Mouse (Mus musculus) spleen, embryonic (tissue): ENCODE results near the gene Prss32.

ENCODE experiments used
- CTCF ChIA-PET: fragments of 350-600 bp; sonication (Branson Sonifier 250); formaldehyde crosslinking; loops from one replicate; lab custom pipeline; 2022; lab: Charles Lee

Gene Prss32

GRCm38 (mm10) chr17:23843812-23844273 is at the start of gene Prss32, which contains the start of gene Prss41:
Gene Prss32 (plus strand): TSS chr17:23843855.
Gene Prss41 (minus strand): TSS chr17:23844172.
- CTCF ChIA-PET = interaction anchor here (0.5 to 1.1 kb wide), 4 partner anchors 14 to 85 kb away, joined by 3 to 5 read pairs (median 4); no protein-coding TSS in a partner anchor

GRCm38 (mm10) chr17:23795323-23795722 is 48.3 kb upstream of the Prss32 start:
- CTCF ChIA-PET = no interaction called here

GRCm38 (mm10) chr17:23797316-23797715 is 46.3 kb upstream of the Prss32 start:
- CTCF ChIA-PET = no interaction called here

- CTCF ChIA-PET = no interaction called here
Measured at GRCm38 (mm10) chr17:23801627-23802026, 42.0 kb upstream of the Prss32 start.

GRCm38 (mm10) chr17:23802746-23803365 is 40.8 kb upstream of the Prss32 start:
- CTCF ChIA-PET = interaction anchor here (0.7 kb wide), 1 partner anchor 10 kb away, joined by 6 read pairs; no protein-coding TSS in a partner anchor

GRCm38 (mm10) chr17:23803366-23804041 is 40.2 kb upstream of the Prss32 start:
- CTCF ChIA-PET = interaction anchor here (0.7 kb wide), 2 partner anchors 9 to 77 kb away, joined by 6 to 8 read pairs; no protein-coding TSS in a partner anchor

DNA sequence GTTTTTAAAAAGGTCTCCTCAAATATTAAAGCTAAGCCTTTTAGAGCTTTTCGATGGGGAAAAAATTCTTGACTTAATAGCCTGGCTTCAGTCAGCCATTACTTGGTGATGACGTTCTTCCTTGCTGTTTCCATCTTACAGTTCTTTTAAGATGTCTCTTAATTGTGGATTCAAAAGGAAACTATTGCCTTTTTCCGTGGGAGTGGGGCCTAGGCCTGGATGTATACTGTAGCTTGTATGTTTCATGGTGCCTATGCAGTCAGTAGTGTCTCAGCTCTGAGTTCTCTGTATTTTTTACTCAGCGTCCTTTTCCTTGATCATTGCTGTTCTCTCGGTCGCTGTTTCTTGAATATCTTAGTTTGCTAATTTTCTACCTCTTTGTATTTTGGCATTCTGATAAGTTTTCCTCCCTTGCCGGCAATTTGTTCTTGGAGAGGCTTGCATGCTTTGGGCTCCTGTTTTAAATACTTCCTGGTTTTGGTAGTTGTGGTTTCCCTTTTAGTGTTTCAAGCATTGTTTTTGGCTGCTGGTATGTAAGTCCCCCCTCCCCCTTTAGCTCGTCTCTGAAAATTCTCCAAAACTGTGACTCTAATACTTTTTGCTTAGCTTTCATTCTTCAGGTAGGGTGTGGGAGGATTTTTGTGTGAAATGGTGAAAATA is 39.1 kb upstream of the Prss32 start:
- CTCF ChIA-PET = interaction anchor here (0.6 to 0.8 kb wide), 3 partner anchors 9 to 57 kb away, joined by 3 to 7 read pairs (median 5); no protein-coding TSS in a partner anchor

- CTCF ChIA-PET = no interaction called here
Measured at GRCm38 (mm10) chr17:23806867-23807266, 36.8 kb upstream of the Prss32 start.

DNA sequence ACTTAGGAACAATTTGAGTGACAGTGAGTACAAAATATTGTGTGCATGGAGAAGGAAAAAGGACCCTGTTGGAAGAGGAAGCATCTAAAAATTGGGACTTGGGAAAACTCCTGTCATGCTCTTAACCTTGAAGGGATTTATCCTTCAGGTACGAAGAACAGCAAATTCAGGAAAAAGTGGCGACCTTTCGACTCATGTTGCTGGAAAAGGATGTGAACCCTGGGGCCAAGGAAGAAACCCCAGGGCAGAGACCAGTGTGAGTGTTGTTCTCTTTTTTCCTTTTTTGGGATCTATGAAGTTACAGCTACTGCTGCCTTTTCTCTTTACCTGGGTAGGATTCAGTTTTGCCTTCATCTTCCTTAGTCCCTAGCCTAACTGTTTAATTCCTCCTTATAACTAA is 35.7 kb upstream of the Prss32 start:
- CTCF ChIA-PET = no interaction called here

DNA sequence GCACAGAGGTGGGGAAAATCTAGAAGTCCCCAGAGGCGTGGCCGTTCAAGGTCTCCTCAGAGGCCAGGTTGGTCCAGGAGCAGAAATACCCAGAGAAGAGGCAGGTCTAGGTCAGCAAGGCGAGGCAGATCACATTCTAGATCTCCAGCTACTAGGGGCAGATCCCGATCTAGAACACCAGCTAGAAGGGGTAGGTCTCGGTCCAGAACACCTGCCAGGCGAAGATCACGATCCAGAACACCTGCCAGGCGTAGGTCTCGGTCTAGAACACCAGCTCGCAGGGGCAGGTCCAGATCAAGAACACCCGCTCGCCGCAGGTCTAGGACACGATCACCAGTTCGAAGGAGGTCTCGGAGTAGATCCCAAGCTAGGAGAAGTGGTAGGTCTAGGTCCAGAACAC is 28.0 kb upstream of the Prss32 start:
- CTCF ChIA-PET = no interaction called here

DNA sequence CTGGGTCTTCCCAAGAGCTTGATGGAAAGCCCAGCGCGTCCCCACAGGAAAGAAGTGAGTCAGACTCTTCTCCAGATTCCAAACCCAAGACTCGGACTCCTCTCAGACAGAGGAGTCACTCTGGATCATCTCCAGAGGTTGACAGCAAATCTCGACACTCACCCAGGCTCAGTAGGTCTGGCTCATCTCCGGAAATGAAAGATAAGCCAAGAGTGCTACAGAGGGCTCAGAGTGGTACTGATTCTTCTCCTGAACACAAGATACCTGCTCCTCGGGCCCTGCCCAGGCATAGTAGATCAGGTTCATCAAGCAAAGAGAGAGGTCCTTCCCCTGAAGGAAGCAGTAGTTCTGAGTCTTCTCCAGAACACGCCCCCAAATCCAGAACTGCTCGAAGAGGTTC is 25.1 kb upstream of the Prss32 start:
- CTCF ChIA-PET = no interaction called here

- CTCF ChIA-PET = no interaction called here
Measured at GRCm38 (mm10) chr17:23819235-23819634, 24.4 kb upstream of the Prss32 start.

DNA sequence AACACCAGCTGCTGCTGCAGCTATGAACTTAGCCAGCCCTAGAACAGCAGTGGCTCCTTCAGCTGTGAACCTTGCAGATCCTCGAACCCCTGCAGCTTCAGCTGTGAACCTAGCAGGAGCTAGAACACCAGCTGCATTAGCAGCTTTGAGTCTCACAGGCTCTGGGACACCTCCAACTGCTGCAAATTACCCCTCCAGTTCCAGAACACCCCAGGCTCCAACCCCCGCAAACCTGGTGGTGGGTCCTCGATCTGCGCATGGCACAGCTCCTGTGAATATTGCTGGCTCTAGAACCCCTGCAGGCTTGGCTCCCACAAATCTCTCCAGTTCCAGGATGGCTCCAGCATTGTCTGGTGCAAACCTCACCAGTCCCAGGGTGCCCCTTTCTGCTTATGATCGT is 22.9 kb upstream of the Prss32 start:
- CTCF ChIA-PET = no interaction called here

GRCm38 (mm10) chr17:23822094-23822493 is 21.6 kb upstream of the Prss32 start:
- CTCF ChIA-PET = interaction anchor here (1.4 kb wide), 1 partner anchor 18 kb away, joined by 7 read pairs; no protein-coding TSS in a partner anchor

DNA sequence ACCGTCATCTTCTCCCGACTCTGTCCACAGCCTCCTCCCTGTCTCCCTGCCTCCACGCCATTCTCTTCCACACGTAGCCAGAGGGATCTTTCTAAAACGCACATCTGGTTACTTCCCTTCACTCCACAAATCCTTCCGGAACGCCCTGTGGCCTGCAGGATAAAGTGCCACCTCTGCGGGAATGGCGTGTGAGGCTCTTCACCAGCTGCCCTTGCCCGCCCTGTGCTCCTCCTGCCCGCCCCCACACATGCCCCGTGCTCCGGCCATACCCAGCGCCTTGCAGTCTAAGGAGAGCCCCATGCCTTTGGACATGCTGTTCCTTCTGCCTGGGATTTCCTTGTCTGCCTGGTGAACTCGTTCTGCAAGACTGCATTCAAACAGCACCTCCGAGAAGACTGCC is 20.6 kb upstream of the Prss32 start:
- CTCF ChIA-PET = no interaction called here

DNA sequence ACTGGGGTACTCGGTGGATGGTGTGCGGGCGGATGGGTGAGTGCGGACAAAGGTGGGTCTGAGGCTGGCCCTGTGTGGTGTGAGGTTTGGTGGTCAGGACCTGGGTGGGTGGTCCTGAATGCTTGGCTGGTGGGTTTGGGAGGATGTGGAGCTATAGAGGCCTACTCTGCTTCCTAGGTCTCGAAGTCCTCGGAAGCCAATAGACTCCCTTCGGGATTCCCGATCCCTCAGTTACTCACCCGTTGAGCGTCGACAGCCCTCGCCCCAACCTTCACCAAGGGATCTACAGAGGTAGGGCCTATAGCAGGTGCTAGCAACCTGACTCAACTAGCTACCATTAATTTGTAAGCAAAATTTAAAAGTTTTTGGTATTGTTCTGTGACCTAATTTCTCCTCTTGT is 20.0 kb upstream of the Prss32 start:
- CTCF ChIA-PET = no interaction called here

- CTCF ChIA-PET = interaction anchor here (0.6 to 0.7 kb wide), 2 partner anchors 14 to 164 kb away, joined by 4 to 7 read pairs; no protein-coding TSS in a partner anchor
Measured at GRCm38 (mm10) chr17:23825591-23825990, 18.1 kb upstream of the Prss32 start.

- CTCF ChIA-PET = interaction anchor here (0.6 kb wide), 1 partner anchor 44 kb away, joined by 4 read pairs; no protein-coding TSS in a partner anchor
Measured at GRCm38 (mm10) chr17:23828271-23829001, 15.2 kb upstream of the Prss32 start.

GRCm38 (mm10) chr17:23829064-23829619 is 14.5 kb upstream of the Prss32 start, which contains the start of gene Elob:
Gene Elob (minus strand): TSS chr17:23829136.
- CTCF ChIA-PET = interaction anchor here (1.5 kb wide), 1 partner anchor 54 kb away, joined by 5 read pairs; no protein-coding TSS in a partner anchor

GRCm38 (mm10) chr17:23831201-23831600 is 12.5 kb upstream of the Prss32 start:
- CTCF ChIA-PET = interaction anchor here (1.6 kb wide), 1 partner anchor 57 kb away, joined by 4 read pairs; no protein-coding TSS in a partner anchor
